Mouse (Mus musculus) limb, embryonic 12.5 days (tissue): ENCODE results near the gene Tas1r1. TPM values are rescaled to one million over a fixed set of nuclear protein-coding genes. Genes with fewer than 3 reads are reported as not detected.

Source experiments
- ATAC-seq: fragments of 200-750 bp; cut with Nextera tagmentation; 2 replicates; pipeline ENCODE4 v1.8.0; 2017; ENCODE audit warnings: low read depth, moderate TSS enrichment; ENCODE audit not compliant: insufficient number of reproducible peaks, insufficient read depth, low FRiP score, low TSS enrichment
- H3K27ac ChIP-seq: fragments of 300-500 bp; sonication (generic); 2 replicates; pipeline ENCODE4 v1.5.1; 2016; ENCODE audit warnings: mild to moderate bottlenecking, moderate library complexity
- H3K27me3 ChIP-seq: fragments of 300-500 bp; sonication (generic); 2 replicates; pipeline ENCODE4 v1.6.1; 2016; ENCODE audit warnings: mild to moderate bottlenecking, moderate library complexity
- H3K36me3 ChIP-seq: fragments of 300-500 bp; sonication (generic); 2 replicates; pipeline ENCODE4 v1.6.1; 2016; ENCODE audit warnings: mild to moderate bottlenecking, moderate library complexity
- H3K4me1 ChIP-seq: fragments of 300-500 bp; sonication (generic); replicated peaks from 2 replicates; pipeline ENCODE4 v1.6.1; 2016
- H3K4me2 ChIP-seq: fragments of 300-500 bp; sonication (generic); 2 replicates; pipeline ENCODE4 v1.6.1; 2016; ENCODE audit warnings: mild to moderate bottlenecking, moderate library complexity
- H3K4me3 ChIP-seq: fragments of 300-500 bp; sonication (generic); replicated peaks from 2 replicates; pipeline ENCODE4 v1.5.1; 2016; ENCODE audit warnings: mild to moderate bottlenecking
- H3K9ac ChIP-seq: fragments of 300-500 bp; sonication (generic); replicated peaks from 2 replicates; pipeline ENCODE4 v1.6.1; 2016; ENCODE audit warnings: mild to moderate bottlenecking, moderate library complexity
- H3K9me3 ChIP-seq: fragments of 300-500 bp; sonication (generic); 2 replicates; pipeline ENCODE4 v1.6.1; 2016; ENCODE audit warnings: mild to moderate bottlenecking, moderate library complexity
- WGBS: fragments of 180-500 bp; shearing (Covaris S2); methylation state at CpG from one replicate; pipeline ENCODE4 v1.1.7; 2016; 5-methylcytosine and 5-hydroxymethylcytosine counted together
- polyA plus RNA-seq: library from polyadenylated mRNA; unstranded; fragments of >200 nt; fragmentation: Nextera tagmentation; extraction: Ambion mirVana; gene quantifications from 2 replicates; pipeline ENCODE4 v1.2.1, GENCODE M21; 2016

The Tas1r1 gene
- polyA plus RNA-seq, 1 experiment from 2014 or later: 1.1 TPM

DNA sequence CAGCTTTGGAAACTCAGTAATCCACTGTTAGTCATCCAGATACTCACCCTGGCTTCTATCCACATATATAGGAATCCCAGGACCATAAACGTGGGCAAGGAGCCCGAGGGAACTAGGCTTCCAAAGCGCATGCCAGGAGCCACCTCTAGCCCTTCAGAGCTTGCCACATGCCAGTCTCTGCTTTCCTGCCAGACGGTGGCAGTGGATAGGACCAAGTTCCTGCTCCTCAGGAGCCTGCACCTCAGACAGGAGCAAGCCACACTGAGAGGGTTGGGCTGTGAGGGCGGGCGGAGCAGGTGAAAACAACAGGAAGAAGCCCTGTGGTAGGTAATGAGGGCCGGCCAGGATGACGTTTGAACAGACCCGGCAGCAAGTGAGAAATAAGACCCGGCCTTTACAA is 52.5 kb downstream of the Tas1r1 start:
- peaks cover 60% of the 10 kb centered on the region for H3K36me3 ChIP-seq
- H3K4me2 ChIP-seq: peak overlapping the region; percentile 13
- H3K27ac ChIP-seq: no peak overlapping the region
- 0 out of 2 replicates have a peak overlapping the region, but pooled peaks have one; percentile 8 for H3K9ac ChIP-seq
- H3K4me1 ChIP-seq: peaks cover 47% of the 10 kb centered on the region
- 19% methylated on average over 10 of the region's 10 CpGs for WGBS
- no peaks in the 10 kb centered on the region for H3K9me3 ChIP-seq
- no peaks in the 10 kb centered on the region for H3K27me3 ChIP-seq
- no peak overlapping the region for H3K4me3 ChIP-seq
- ATAC-seq: no peak

DNA sequence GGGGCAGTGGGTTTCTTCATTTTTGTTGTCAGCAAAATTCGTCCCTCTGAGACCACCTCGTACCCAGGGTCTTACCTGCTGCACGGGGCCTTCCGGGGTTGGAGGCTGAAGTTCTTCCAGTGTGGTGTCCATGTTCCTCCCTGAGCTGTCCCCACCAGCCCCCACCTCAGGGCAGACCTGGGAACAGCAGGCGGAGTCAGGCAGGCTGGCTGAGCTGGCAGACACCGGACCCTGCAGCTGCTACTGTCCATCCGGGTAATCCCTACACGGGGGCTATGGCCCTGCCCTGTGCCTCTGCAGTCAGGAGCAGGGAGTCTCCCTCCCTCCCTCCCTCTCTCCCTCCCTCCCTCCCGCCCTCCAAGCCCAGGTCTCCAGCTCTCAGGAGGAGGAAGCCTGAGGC is 54.8 kb downstream of the Tas1r1 start:
- Histone ChIP-seq H3K4me3 (0 out of 2 replicates have a peak overlapping the region, but pooled peaks have one; percentile 9), H3K4me2 (0 out of 2 replicates have a peak overlapping the region, but pooled peaks have one; percentile 4), H3K9me3 (no peaks in the 10 kb centered on the region), H3K36me3 (peaks cover 66% of the 10 kb centered on the region), H3K4me1 (peaks cover 42% of the 10 kb centered on the region), H3K27ac (0 out of 2 replicates have a peak overlapping the region, but pooled peaks have one; percentile 12), H3K9ac (peak overlapping the region; percentile 27; the same call in 1 of the 2 replicates), H3K27me3 (no peaks in the 10 kb centered on the region)
- ATAC-seq: peak; percentile 57
- WGBS: 26% methylated on average over 8 of the region's 9 CpGs

DNA sequence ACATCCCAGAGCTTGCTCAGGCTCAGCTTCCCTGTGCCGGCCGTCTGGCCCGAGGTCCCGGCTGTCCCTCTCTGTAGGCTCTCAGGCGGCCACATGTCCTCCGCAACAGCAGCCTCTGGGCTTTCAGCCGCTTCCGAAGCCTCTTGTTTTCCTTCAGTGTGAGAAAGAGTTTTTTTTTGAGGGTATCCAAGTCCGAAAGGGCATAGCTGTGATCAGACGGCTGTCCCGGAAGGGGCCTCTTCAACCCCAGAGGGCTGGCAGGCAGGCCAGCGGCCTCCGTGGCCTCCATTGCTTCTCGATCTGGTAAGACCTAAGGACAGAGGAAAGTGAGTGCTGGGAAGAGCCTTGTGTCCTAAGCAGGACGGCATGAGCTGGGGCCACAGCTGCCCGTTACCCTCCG is 55.3 kb downstream of the Tas1r1 start:
- Histone ChIP-seq H3K4me3 (peak overlapping the region; percentile 9; the same call in 1 of the 2 replicates), H3K27me3 (no peaks in the 10 kb centered on the region), H3K9me3 (no peaks in the 10 kb centered on the region), H3K36me3 (peaks cover 66% of the 10 kb centered on the region), H3K4me2 (0 out of 2 replicates have a peak overlapping the region, but pooled peaks have one; percentile 4), H3K4me1 (peaks cover 39% of the 10 kb centered on the region), H3K9ac (no peak overlapping the region), H3K27ac (peak overlapping the region; percentile 35; the same call in 1 of the 2 replicates)
- ATAC-seq: no peak
- WGBS: 50% methylated on average over 17 of the region's 17 CpGs

DNA sequence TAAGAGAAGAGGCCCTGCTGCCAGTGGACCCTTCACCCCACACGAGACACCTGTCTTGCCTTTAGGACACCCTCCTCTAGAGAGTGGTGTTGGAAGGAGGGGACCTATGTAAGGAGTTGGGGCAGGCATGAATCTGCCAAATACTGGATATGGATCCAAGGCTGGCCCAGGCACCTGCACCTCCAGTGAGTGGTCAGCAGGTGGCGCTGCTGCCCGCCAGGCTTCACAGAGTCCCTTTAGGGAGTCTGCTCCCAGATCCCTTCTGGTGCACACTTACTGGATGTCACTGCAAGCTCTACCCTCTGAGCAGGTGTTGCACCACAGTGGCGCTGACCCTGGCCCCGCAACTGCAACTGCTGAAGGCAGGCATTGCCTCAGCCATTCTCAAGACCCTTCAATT is 57.0 kb downstream of the Tas1r1 start:
- no peaks in the 10 kb centered on the region for H3K27me3 ChIP-seq
- 0 out of 2 replicates have a peak, but pooled peaks have one; percentile 30 for ATAC-seq
- H3K4me2 ChIP-seq: no peak overlapping the region
- H3K36me3 ChIP-seq: peaks cover 74% of the 10 kb centered on the region
- H3K4me1 ChIP-seq: peaks cover 22% of the 10 kb centered on the region
- H3K9ac ChIP-seq: no peak overlapping the region
- H3K27ac ChIP-seq: 0 out of 2 replicates have a peak overlapping the region, but pooled peaks have one; percentile 8
- 11% methylated on average over 5 of the region's 5 CpGs for WGBS
- H3K4me3 ChIP-seq: no peak overlapping the region
- no peaks in the 10 kb centered on the region for H3K9me3 ChIP-seq

DNA sequence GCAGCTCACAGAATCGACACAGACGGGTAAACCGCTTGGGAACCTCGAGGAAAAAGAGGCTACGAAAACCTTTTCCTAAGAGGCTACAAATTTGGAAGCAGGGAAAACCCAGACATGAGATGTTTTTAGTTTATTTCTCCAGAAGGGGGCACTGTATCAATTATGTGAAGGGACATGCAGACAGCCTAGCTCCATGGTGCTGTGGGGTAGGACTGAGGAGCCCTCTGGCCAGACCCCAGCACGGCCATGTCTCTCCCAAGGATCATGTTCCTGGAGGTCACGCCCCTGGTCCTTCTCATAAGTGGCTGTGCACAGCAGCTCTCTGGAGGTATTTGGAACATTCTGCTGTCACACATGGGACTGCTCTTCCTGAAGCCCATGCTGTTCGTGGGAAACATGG is 57.7 kb downstream of the Tas1r1 start:
- H3K4me1 ChIP-seq: peaks cover 16% of the 10 kb centered on the region
- WGBS: 77% methylated on average over 8 of the region's 8 CpGs
- H3K36me3 ChIP-seq: peaks cover 74% of the 10 kb centered on the region
- H3K9ac ChIP-seq: no peak overlapping the region
- ATAC-seq: no peak
- H3K4me2 ChIP-seq: no peak overlapping the region
- no peak overlapping the region for H3K4me3 ChIP-seq
- no peak overlapping the region for H3K27ac ChIP-seq
- H3K27me3 ChIP-seq: no peaks in the 10 kb centered on the region
- H3K9me3 ChIP-seq: no peaks in the 10 kb centered on the region

Other genes with a start within 250 kb of the Tas1r1 start
- gene Camta1, start 176.7 kb downstream of the Tas1r1 start, polyA plus RNA-seq: 106 and 122 TPM in 2 replicates
- gene Dnajc11, start 104.9 kb downstream of the Tas1r1 start, polyA plus RNA-seq: 86.9 and 93.3 TPM in 2 replicates
- 45.5 and 46.7 TPM in 2 replicates for gene Thap3, start 49.6 kb downstream of the Tas1r1 start, polyA plus RNA-seq
- 41.8 and 43.6 TPM in 2 replicates for gene Phf13, start 42.3 kb downstream of the Tas1r1 start, polyA plus RNA-seq
- gene Klhl21, start 29.8 kb downstream of the Tas1r1 start, polyA plus RNA-seq: 16.9 and 18.3 TPM in 2 replicates
- gene Zbtb48, start 10.9 kb downstream of the Tas1r1 start, polyA plus RNA-seq: 25.6 and 30.5 TPM in 2 replicates
- gene Nol9, start 753 bp upstream of the Tas1r1 start, polyA plus RNA-seq: 45.2 and 46.3 TPM in 2 replicates
- 17.4 and 17.7 TPM in 2 replicates for gene Plekhg5, start 33.9 kb upstream of the Tas1r1 start, polyA plus RNA-seq
- gene Tnfrsf25, start 77.4 kb upstream of the Tas1r1 start, polyA plus RNA-seq: 0.96 and 1.9 TPM in 2 replicates
- 1.9 and 2.3 TPM in 2 replicates for gene Espn, start 113.8 kb upstream of the Tas1r1 start, polyA plus RNA-seq
- not detected in 2 replicates for gene Hes2, start 120.3 kb upstream of the Tas1r1 start, polyA plus RNA-seq
- gene Acot7, start 139.6 kb upstream of the Tas1r1 start, polyA plus RNA-seq: 37.6 and 40.2 TPM in 2 replicates
- 6.4 and 7.2 TPM in 2 replicates for gene Gpr153, start 235.7 kb upstream of the Tas1r1 start, polyA plus RNA-seq